Mouse (Mus musculus): ENCODE measurements around the gene Litaf. TPM values are rescaled to one million over a fixed set of nuclear protein-coding genes. Genes with fewer than 3 reads are reported as not detected.

The Litaf gene
- 14.7 and 17.7 TPM in 2 replicates for polyA plus RNA-seq (2012; rRNA removed)

GRCm38 (mm10) chr16:11066029-11066832, at the start of gene Litaf:
Gene Litaf (minus strand): TSS chr16:11066157.
- H3K36me3 ChIP-seq (ENCODE audit: control insufficient read depth, insufficient read depth, low read length), result no peaks in the 10 kb centered on the region
- H3K27ac ChIP-seq (ENCODE audit: control insufficient read depth, insufficient read depth, low read depth, low read length), result no peak within 1 kb of the TSS; the same call in 1 of the 2 replicates
- H3K4me1 ChIP-seq (ENCODE audit: control insufficient read depth, insufficient read depth, low read length), result peaks cover 14% of the 10 kb centered on the region
- no peaks in the 10 kb centered on the region for H3K27me3 ChIP-seq (ENCODE audit: control insufficient read depth, insufficient read depth, low read length)
- TF ChIP-seq CTCF (IDR thresholded peaks at IDR 0.05; ENCODE audit: control insufficient read depth, insufficient read depth, insufficient replicate concordance, low read depth, low read length) (no peak), POLR2A (IDR thresholded peaks at IDR 0.05; ENCODE audit: control insufficient read depth, low read depth, low read length) (peak; percentile 46; the same call in 1 of the 2 replicates)
- peak within 1 kb of the TSS; percentile 86 for H3K4me3 ChIP-seq (ENCODE audit: control insufficient read depth, low read depth, low read length)

- no peaks in the 10 kb centered on the region for H3K36me3 ChIP-seq (ENCODE audit: control insufficient read depth, insufficient read depth, low read length)
- no peak overlapping the region for H3K4me3 ChIP-seq (ENCODE audit: control insufficient read depth, low read depth, low read length)
- no peak overlapping the region for H3K27ac ChIP-seq (ENCODE audit: control insufficient read depth, insufficient read depth, low read depth, low read length)
- TF ChIP-seq CTCF (IDR thresholded peaks at IDR 0.05; ENCODE audit: control insufficient read depth, insufficient read depth, insufficient replicate concordance, low read depth, low read length), result no peak
- TF ChIP-seq POLR2A (IDR thresholded peaks at IDR 0.05; ENCODE audit: control insufficient read depth, low read depth, low read length), result no peak
- H3K27me3 ChIP-seq (ENCODE audit: control insufficient read depth, insufficient read depth, low read length), result no peaks in the 10 kb centered on the region
- H3K4me1 ChIP-seq (ENCODE audit: control insufficient read depth, insufficient read depth, low read length), result 0 out of 2 replicates have a peak, but pooled peaks cover 2% of the 10 kb centered on the region
Measured at GRCm38 (mm10) chr16:11109198-11109740, 43.3 kb upstream of the Litaf start.

DNA sequence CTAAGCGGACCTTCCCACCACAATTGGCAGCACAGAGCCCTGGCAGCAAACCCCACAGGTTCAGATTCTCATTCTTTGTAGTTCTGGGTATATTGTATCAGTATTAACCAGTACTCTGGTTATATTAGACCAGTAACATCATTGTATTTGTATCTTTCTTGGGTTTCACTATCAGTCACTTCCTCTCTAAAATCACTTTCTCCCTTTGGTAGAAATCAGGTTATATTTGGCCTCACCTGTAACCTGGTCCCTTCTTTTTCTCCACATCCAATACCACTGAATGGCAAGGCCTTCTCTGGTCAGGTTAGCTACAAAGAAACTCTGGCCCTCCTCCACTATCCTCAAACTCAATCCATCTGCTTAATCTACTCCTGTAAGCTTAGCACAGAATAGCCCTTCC, 38.9 kb upstream of the Litaf start:
- Histone ChIP-seq H3K27ac (ENCODE audit: control insufficient read depth, insufficient read depth, low read depth, low read length) (peak overlapping the region; percentile 50), H3K27me3 (ENCODE audit: control insufficient read depth, insufficient read depth, low read length) (no peaks in the 10 kb centered on the region), H3K36me3 (ENCODE audit: control insufficient read depth, insufficient read depth, low read length) (no peaks in the 10 kb centered on the region), H3K4me3 (ENCODE audit: control insufficient read depth, low read depth, low read length) (peak overlapping the region; percentile 24; the same call in 1 of the 2 replicates), H3K4me1 (ENCODE audit: control insufficient read depth, insufficient read depth, low read length) (0 out of 2 replicates have a peak, but pooled peaks cover 2% of the 10 kb centered on the region)
- TF ChIP-seq POLR2A (IDR thresholded peaks at IDR 0.05; ENCODE audit: control insufficient read depth, low read depth, low read length) (no peak), CTCF (IDR thresholded peaks at IDR 0.05; ENCODE audit: control insufficient read depth, insufficient read depth, insufficient replicate concordance, low read depth, low read length) (no peak)

DNA sequence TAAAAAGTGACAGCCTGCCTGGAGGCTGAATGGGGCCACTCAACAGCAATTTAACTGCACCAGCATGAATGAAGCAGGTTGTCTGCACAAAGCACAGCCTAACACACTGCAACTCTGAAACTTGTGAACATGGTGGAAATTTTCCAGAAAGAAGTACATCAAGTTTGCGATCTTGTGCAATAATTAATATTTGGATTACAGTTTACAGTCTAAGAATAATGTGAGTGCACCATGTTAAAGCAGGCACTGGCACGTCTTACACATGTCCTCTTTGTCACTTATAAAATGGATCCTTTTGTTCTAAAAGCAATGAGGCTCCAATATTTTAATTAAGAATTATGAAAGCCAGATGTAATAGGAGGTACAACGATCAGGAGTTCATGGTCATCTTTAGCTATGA, 31.3 kb upstream of the Litaf start:
- H3K27ac ChIP-seq (ENCODE audit: control insufficient read depth, insufficient read depth, low read depth, low read length), result no peak overlapping the region
- no peaks in the 10 kb centered on the region for H3K27me3 ChIP-seq (ENCODE audit: control insufficient read depth, insufficient read depth, low read length)
- no peaks in the 10 kb centered on the region for H3K4me1 ChIP-seq (ENCODE audit: control insufficient read depth, insufficient read depth, low read length)
- TF ChIP-seq POLR2A (IDR thresholded peaks at IDR 0.05; ENCODE audit: control insufficient read depth, low read depth, low read length), result no peak
- TF ChIP-seq CTCF (IDR thresholded peaks at IDR 0.05; ENCODE audit: control insufficient read depth, insufficient read depth, insufficient replicate concordance, low read depth, low read length), result no peak
- no peaks in the 10 kb centered on the region; the same call in 1 of the 2 replicates for H3K36me3 ChIP-seq (ENCODE audit: control insufficient read depth, insufficient read depth, low read length)
- H3K4me3 ChIP-seq (ENCODE audit: control insufficient read depth, low read depth, low read length), result no peak overlapping the region

DNA sequence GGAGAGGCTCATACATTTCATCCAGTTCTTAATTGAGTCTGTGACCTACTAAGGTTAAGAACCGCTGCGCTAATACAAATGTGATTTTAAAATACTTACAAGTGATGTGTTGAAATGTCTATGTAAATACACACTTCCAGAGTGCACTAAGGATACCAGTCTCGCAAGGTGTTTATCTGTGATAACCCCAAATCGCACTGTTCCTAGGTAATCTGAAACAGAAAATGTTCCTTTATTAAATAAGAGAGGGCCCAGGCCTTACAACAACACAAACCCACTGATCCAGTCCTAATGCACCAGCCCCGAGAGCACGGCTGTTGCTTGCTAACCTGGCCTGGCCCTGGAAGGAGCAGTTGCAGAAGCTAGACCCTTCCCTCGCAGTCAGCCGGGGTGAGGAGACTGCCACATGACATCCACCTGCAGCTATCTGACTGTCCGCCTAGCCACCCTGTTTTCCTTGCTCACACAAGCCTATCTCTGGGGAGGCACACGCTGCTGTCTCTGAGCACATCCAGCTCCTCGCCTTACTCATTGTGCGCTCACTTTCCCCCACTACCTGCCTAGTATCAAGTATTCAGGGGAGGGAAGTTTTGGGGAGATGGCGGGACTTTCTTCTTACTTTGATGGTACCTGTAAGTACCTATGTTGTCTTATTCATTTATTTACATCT, 27.9 kb upstream of the Litaf start:
- Histone ChIP-seq H3K27ac (ENCODE audit: control insufficient read depth, insufficient read depth, low read depth, low read length) (no peak overlapping the region), H3K27me3 (ENCODE audit: control insufficient read depth, insufficient read depth, low read length) (no peaks in the 10 kb centered on the region), H3K4me1 (ENCODE audit: control insufficient read depth, insufficient read depth, low read length) (no peaks in the 10 kb centered on the region), H3K4me3 (ENCODE audit: control insufficient read depth, low read depth, low read length) (no peak overlapping the region), H3K36me3 (ENCODE audit: control insufficient read depth, insufficient read depth, low read length) (peaks cover 2% of the 10 kb centered on the region)
- TF ChIP-seq POLR2A (IDR thresholded peaks at IDR 0.05; ENCODE audit: control insufficient read depth, low read depth, low read length) (no peak), CTCF (IDR thresholded peaks at IDR 0.05; ENCODE audit: control insufficient read depth, insufficient read depth, insufficient replicate concordance, low read depth, low read length) (no peak)

DNA sequence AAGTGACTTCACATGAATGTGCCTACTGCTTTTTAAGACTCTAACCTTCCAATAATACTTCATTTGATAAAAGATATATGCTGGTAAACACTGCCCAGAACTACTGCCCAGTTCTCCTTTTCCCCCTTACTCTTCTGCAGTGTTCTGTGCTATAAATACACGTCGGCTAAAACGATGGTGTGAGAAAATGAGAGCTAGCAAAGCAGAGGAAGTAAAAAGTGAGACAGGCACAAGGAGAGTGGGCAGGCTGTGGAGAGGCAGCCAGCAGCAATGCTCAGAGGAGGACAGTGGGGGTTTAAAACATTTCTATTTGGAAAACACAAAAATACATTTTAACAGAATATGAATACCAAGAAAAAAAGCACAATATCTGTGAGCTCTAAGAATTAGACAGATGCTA, 26.6 kb upstream of the Litaf start:
- TF ChIP-seq CTCF (IDR thresholded peaks at IDR 0.05; ENCODE audit: control insufficient read depth, insufficient read depth, insufficient replicate concordance, low read depth, low read length) (no peak), POLR2A (IDR thresholded peaks at IDR 0.05; ENCODE audit: control insufficient read depth, low read depth, low read length) (no peak)
- H3K27me3 ChIP-seq (ENCODE audit: control insufficient read depth, insufficient read depth, low read length), result no peaks in the 10 kb centered on the region
- no peaks in the 10 kb centered on the region for H3K4me1 ChIP-seq (ENCODE audit: control insufficient read depth, insufficient read depth, low read length)
- H3K36me3 ChIP-seq (ENCODE audit: control insufficient read depth, insufficient read depth, low read length), result peaks cover 4% of the 10 kb centered on the region
- H3K4me3 ChIP-seq (ENCODE audit: control insufficient read depth, low read depth, low read length), result no peak overlapping the region
- H3K27ac ChIP-seq (ENCODE audit: control insufficient read depth, insufficient read depth, low read depth, low read length), result no peak overlapping the region

DNA sequence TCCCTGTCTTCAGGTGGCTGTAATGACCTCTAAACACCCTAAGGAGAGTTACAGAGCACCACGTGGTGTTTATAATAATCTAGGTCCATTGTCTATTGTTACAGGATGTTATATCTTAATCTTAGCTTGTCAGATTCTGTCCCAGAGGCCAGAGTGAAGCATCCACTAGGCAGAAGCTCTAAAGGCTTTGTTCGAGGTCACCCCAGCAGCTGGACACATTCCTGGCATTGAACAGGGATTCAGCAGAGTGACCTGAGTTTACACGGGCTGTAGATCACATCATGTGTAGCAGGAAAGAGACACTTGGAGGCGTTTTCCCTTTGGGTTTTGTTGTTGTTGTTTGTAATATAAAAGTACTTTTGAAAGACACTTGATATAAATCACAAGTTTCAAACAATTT, 26.1 kb upstream of the Litaf start:
- H3K36me3 ChIP-seq (ENCODE audit: control insufficient read depth, insufficient read depth, low read length), result peaks cover 4% of the 10 kb centered on the region
- H3K27me3 ChIP-seq (ENCODE audit: control insufficient read depth, insufficient read depth, low read length), result no peaks in the 10 kb centered on the region
- H3K4me1 ChIP-seq (ENCODE audit: control insufficient read depth, insufficient read depth, low read length), result no peaks in the 10 kb centered on the region
- TF ChIP-seq POLR2A (IDR thresholded peaks at IDR 0.05; ENCODE audit: control insufficient read depth, low read depth, low read length), result no peak
- TF ChIP-seq CTCF (IDR thresholded peaks at IDR 0.05; ENCODE audit: control insufficient read depth, insufficient read depth, insufficient replicate concordance, low read depth, low read length), result no peak
- H3K27ac ChIP-seq (ENCODE audit: control insufficient read depth, insufficient read depth, low read depth, low read length), result no peak overlapping the region
- no peak overlapping the region for H3K4me3 ChIP-seq (ENCODE audit: control insufficient read depth, low read depth, low read length)

All from testis, adult 2 months (tissue).